Mouse (Mus musculus) ZHBTc4 (cell line): ENCODE measurements at regions not wholly inside any gene's neighbourhood (a gene's known extent, or its start where the extent isn't known, plus 50 kb on each side); places are given as distances from the start of the nearest gene placed in this dataset.

Experiments used
- DNase-seq: peaks from one replicate; pipeline ENCODE4 v3.0.0-alpha.2; 2011; ENCODE audit warnings: low read depth, low spot score

DNA sequence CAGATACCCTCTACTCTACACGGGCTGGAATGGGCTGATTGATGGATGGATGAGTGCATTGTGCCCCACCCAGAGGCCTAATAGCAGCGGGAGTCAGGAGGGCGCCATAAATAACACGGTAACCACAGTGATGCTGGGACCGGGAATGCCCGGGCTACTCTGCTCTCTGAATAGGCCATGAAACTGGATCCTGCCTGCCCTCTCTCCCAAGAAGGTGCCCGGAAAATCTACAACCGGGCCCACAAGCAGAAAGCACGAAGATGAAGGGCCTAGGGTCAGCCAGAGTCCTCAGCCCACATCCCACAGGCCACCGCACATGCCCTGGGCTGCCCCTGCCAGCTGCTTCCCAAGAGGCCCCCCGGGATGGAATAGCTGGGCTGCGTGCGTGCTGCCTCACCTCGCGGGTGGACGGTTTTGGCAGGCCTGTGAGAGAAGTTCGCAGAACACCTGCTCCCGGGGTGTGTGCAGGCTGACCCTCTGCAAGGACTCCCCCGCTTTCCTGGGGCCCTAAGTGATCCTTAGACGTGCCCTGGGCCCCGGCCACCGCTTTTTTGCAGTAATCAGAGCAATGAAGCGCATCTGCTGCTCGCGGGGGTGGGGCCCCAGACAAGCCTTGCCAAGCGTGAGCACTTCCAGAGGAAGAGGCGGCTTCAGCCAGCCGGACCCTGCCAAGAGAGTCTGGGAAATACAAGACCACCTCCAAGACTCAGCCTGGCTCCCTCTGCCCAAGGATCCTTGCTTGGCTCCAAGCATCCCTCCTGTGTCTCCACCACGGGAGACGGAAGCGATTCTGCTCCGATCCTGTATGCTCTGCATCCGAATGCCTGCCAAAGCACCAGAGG, 106.7 kb upstream of the Tbx3 start:
- peak; percentile 58 for DNase-seq

- no peak for DNase-seq
Observed at GRCm38 (mm10) chr5:119567639-119568038, 102.8 kb upstream of the Tbx3 start.

DNA sequence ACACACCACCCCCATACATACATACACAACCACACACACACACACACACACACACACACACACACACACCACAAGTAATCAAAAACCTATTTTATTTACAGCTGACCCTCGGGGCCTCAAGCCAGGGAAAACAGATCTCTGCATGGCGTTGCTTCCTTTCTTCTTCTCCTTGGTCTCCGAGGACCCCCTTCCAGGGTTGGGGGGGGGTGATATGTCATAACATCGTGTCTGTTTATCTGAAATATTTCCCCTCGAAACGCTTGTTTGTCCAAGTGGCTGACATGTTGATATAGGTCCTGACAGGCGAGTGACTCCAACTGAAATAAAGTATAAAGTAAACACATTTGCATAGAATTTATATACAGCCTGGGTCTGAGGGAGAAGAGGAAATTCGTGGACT, 100.4 kb upstream of the Tbx3 start:
- no peak for DNase-seq

DNA sequence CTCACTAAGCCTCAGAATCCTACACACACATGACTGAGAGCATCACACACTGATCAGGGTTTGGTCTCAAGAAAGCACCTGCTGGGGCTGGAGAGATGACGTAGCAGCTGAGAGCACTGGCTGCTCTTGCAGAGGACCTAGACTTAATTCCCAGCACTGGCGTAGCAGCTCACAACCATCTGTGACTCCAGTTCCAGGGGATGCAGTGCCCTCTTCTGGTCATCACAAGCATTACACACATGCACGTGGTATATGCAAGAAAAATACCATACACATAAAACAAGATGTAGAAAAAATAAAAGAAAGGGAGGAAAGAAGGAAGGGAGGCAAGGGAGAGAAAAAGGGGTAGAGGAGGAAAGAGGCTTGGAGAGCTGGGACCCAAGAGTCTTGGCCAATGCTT, 98.8 kb upstream of the Tbx3 start:
- peak; percentile 51 for DNase-seq

DNA sequence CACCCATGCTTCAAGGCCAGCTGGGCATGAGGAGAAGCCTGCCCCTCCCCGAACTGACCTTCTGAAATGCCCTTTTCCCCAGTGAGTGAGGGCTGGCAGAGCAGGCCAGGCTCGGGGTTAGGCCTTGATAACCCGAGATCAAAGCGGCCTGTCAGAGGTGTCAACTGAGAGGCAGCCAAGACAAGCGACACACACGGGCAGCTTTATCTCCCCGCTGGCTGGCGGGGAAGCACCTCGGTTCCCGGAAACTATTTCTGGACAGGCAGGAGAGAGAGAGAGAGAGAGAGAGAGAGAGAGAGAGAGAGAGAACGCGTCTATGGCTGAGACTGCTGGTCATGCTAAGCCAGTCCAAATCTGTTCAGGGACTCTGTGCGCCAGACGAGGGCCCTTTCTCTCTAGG, 95.3 kb upstream of the Tbx3 start:
- peak; percentile 38 for DNase-seq

DNA sequence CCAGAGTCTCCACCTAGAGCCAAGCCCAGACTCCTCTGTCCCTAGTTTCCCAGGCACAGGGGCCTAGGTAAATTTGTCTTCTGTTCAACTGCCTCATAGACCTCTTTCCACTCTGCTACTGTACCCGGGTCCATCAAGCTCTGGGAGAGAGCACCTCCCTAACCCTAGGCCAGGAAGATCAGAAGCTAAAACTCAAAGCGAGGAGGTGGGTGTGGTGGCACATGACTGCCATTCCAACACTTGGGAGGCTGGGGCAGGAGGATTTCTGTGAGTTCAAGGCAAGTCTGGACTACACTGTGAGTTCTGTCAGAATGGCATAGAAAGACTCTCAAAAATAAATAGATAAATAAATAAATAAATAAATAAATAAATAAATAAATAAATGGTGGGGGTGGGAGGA, 91.2 kb upstream of the Tbx3 start:
- DNase-seq = peak; percentile 88

- DNase-seq = peak; percentile 89
Observed at GRCm38 (mm10) chr5:119579806-119580205, 90.7 kb upstream of the Tbx3 start.

DNA sequence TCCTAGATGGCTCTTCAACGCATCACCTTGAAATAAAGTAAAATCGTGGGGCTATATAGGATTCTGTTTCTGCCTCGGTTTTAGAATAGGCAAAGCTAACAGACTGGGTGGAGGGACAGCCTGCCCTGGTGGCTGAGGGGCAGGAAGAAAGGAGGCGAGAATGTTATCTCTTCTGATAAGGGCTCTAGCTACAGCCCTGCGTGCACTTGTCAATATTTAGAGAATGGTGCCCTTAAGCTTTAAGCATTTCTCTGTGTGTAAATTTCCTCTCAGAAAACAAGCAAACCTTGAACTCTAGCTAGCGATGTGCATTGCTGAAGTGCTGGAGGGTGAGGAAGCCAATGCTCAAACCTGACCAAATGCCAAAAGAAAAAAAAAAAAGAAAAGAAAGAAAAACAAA, 90.1 kb upstream of the Tbx3 start:
- no peak for DNase-seq

- DNase-seq = no peak
Observed at GRCm38 (mm10) chr5:119580798-119581197, 89.7 kb upstream of the Tbx3 start.

GRCm38 (mm10) chr5:119584389-119584788, 86.1 kb upstream of the Tbx3 start:
- DNase-seq = peak; percentile 56

DNA sequence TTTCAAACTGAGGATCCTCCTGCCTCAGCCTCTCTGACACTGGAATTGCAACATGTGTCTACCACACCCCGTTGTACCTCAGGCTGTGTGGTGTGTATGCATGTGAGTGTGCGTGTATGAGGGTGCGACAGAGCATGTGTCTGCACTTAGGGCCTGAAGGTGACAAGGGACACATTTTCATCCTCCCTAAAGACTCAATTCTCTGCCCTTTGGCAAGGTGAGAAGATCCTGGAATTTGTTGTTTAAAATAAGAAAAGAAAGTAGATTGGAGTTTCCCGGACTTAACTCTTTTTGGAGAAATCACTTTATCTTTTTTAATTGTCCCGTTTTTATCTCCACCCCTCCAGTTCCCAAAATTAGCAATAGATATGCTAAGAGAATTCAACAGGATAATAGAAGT, 85.6 kb upstream of the Tbx3 start:
- DNase-seq = peak; percentile 90

DNA sequence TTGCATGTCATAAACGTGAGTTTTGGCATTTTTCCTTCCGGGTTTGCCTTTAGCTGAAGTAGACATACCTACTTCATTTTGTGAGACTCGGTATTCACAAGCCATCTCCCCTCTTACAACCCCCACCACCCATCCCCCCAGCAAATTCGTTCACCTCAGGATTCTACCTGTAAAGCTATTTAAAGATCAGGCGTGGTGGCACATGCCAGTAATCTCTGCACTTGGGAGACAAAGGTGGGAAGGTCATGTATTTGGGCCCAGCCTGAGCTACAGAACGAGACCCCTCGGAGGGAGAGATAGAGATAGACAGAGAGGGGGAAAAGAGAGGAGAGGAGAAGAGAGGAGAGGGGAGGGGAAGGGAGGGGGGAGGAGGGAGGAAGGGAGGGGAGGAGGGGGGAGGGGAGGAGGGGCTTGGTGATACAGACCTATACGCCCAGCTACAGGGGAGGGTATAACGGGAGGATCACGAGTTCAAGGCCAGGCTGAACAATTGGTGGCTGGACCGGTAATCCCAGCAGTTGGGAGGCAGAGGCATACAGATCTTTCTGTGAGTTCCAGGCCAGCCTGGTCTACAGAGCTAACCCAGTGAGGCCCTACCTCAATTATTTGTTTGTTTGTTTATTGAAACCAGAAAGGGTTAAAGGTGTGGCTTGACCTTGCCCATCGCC, 83.9 kb upstream of the Tbx3 start:
- DNase-seq = peak; percentile 77

GRCm38 (mm10) chr5:119587239-119587811, 83.1 kb upstream of the Tbx3 start:
- DNase-seq = peak; percentile 75

GRCm38 (mm10) chr5:119588340-119589272, 81.9 kb upstream of the Tbx3 start:
- peak; percentile 76 for DNase-seq

- DNase-seq = no peak
Observed at GRCm38 (mm10) chr5:119591271-119591670, 79.2 kb upstream of the Tbx3 start.

GRCm38 (mm10) chr5:119592891-119593290, 77.6 kb upstream of the Tbx3 start:
- DNase-seq = no peak

DNA sequence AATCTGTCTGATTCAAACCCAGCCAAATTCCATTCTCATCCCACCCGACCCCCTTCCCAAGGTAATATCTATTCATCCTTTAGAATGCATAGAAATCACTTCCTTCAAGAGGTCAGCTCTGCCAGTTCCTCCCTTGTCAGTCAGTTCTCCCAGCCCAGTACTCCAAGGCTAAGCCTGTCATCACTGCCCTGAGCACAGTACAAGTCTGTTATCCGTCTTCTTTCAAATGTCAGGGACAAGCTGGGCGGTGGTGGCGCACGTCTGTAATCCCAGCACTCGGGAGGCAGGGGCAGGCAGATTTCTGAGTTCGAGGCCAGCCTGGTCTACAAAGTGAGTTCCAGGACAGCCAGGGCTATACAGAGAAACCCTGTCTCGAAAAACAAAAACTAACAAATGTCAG, 75.9 kb upstream of the Tbx3 start:
- DNase-seq = no peak

- DNase-seq = no peak
Observed at GRCm38 (mm10) chr5:119596295-119596993, 74.0 kb upstream of the Tbx3 start.

- no peak for DNase-seq
Observed at GRCm38 (mm10) chr5:119596994-119597391, 73.5 kb upstream of the Tbx3 start.

GRCm38 (mm10) chr5:119597530-119597929, 72.9 kb upstream of the Tbx3 start:
- DNase-seq = no peak

- no peak for DNase-seq
Observed at GRCm38 (mm10) chr5:119598166-119598565, 72.3 kb upstream of the Tbx3 start.
